Mouse (Mus musculus) embryo, embryonic 10.5 days (tissue): Measurements from ENCODE around the gene Zbed3.

Experiments
- DNase-seq: peaks from one replicate; pipeline ENCODE4 v3.0.0-alpha.2; 2015; ENCODE audit warnings: low spot score

Gene Zbed3

DNA sequence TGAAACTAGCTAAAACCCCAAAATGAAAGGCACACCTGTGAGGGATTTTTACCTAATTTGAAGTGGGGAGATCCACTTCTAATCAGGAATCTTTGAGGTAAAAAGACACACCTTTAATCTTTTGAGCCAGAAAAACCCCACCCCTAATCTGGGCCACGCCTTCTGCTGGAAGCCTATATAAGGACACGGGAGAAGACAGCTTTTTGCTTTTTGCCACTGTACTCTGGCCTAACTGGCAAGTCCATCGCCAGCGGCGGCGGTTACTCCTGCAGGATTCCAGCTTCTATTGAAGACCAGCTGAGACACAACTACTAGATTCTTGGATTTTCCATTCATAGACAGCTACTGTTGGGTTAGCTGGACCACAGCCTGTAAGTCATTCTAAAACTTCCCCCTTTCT is at the start of gene Zbed3:
TSS of gene Zbed3 (plus strand) at position 213 of the 400 bp plus-strand sequence.
- no peak for DNase-seq

DNA sequence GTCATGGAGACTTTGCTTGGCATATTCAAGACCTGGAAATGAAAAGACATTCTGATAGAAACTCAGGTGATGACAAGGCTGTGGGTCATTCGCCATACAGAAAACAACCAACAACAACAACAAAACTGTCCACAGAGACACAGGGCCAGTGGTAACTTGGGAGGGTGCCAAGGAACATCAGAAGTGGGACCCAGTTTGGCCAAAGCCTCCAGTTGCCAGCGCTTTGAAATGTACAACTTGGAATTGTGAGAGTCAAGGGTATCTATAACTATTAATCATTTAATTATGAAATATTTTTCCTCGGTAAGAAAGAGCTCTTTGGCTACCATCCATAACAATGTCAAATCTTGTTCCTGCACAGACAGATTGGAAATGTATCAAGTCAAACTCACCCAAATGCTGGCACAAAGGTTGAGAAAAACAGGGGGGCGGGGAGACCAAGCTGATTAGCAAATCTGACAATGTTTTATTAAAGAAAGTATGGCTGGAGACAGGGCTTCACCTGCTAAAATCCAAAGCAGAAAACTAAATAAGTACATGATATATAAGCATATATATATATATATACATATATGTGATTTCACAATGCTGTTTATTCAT is 44.9 kb upstream of the Zbed3 start:
- no peak for DNase-seq

DNA sequence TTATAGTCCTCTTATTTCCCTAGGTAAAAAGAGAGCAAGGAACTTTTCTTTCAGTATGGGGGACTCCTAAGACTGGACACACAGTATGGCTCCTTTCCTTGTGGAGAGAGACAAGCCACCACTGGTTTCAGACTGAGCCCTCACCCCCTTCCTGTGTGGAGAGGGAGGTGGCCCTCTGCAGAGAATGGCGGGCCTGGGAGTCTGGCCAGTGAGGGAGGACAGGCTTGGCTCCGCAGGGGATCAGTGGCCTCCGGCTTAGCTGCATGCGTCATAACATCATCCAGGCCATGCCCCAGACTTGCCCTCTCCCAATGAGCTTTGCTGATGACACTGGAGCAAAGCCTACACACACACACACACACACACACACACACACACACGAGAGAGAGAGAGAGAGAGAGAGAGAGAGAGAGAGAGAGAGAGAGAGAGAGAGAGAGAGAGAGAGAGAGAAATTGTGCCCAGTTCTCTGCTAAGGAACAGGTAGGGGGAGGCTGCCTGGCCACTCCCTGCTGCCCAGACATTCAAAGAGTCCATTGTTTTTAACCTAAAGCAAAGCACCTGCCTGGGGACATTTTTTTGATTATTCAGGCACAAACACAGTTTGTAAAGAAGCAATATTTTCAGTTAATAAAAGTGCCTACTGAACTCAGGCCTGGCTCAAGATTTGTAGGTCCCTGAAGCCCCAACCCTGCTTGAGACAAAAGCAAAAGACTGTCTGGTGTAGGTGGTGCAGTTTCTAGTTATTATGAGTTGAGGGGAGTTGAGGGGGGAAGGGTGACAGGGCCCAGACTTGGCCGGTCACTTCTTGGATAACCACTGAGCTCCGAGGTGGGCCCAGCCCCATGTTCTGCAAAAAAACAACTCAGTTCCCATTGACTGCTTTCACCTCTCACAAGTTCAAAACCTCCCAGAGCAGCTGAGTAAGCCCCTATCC is 41.4 kb upstream of the Zbed3 start:
- DNase-seq, result no peak

DNA sequence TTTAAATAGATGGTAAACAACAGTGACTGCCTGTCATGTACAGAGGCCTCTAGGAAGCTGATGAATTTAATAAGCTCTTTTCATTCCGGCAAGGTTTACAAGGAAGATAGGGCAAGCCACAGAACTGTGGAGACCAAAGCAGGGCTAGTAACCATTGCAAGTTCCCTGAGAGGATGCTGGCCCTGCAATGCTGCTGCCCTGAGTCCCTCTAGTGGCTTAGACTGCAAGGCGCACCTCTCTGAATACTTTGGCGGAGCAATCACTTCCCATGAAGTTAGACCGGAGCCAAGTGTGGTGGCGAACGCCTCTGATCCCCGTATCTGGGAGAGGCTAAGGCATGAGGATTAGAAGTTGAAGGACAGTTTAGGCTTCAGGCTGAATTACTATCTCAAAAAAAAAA is 36.4 kb upstream of the Zbed3 start:
- peak; percentile 87 for DNase-seq

DNA sequence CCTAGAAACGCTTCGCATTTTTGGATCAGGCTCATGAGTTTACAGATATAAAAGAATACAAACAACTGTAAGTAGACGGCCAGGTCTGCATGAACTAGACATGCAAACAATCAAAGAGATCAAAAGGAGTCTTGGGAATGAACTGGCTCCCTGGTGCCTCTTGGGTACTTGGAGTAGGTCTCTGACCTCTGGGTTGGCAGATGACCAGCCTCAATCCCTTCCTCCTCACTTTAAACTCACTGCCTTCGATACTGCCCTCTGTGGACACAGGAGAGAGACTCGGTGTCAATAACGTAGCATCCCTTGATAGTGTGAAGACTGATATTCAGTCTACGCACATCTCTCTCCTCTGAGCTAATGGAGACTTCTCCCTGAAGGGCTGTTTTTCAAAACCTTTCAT is 35.4 kb upstream of the Zbed3 start:
- DNase-seq, result no peak

DNA sequence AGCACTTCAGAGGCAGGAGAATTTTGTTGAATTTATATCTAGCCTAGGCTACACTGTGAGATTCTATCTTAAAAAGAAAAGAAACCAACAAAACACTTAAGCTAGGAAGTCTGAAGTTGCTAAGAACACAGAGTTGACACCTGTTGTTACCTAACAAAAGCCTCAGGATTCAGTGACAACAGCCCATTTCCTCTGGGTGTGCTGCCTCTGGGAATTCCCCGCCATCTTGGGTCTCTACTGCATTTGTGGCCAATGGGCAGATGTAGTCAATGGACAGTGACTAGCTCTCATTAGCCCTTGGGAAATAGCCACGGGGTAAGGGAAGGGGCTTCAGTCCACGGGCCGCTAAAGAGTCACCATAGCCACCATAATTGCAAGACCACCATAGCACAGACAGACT is 31.4 kb upstream of the Zbed3 start:
- no peak for DNase-seq

DNA sequence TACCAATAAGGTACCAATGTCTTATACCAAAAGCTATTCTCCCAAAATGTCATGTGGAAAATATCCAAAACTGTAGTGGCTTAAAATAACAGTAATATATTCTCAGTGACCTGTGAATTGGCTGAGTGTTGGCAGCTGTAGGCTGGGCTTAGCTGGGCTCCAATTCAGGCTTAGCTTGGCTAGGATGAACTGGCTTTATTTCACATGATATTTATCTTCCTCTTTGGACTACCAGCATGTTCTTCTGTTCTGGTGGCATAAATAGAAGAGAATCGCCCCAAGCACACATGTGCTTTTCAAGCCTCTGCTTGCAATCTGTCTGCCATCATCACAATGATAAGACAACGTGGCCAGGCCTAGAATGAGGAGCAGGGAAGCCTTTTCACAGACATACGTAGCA is 23.5 kb upstream of the Zbed3 start:
- DNase-seq, result no peak

DNA sequence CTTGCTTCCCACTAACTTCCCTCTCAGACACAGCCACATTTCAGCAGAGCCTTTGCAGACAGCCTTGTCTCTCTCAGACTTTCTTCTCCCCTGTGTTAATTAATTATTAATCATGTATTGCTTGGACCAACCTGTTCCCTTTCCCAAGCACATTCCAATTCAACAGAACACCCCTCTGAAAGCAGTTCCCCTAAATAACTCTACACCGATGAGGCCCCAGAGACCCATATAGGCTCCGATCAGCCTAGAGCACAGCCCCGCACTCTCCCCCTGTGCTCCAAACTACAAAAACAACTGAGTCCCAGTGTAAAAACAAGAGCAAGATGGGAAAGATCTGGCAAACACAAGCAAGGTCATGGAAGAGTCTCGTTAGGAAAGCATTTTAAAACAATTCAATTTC is 16.8 kb upstream of the Zbed3 start:
- no peak for DNase-seq

DNA sequence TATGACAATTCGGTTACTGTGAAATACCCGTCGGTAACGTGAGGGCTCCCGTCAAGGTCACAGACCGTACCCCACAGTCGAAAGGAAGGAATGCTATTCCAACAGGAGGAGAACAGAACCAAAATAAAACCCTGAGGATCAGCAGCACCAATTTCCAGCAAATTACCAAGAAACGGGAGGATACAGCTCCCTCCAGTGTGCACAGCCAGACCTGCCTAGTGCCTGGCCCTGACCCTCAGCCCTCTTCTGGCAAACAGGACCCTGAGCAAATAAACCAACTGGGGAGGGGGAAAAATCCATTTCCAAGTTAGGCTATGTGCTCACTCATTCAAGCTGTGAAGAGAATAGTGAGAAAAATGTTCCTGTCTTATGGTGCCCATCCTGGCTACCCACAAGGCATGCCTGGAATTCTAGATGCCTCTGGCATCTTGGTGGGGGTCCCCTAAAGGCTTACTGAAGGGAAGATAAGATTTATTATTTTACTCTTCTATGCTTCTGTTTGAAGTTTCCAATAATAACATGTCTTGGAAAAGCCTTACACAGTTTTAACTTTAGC is 16.2 kb upstream of the Zbed3 start:
- no peak for DNase-seq

DNA sequence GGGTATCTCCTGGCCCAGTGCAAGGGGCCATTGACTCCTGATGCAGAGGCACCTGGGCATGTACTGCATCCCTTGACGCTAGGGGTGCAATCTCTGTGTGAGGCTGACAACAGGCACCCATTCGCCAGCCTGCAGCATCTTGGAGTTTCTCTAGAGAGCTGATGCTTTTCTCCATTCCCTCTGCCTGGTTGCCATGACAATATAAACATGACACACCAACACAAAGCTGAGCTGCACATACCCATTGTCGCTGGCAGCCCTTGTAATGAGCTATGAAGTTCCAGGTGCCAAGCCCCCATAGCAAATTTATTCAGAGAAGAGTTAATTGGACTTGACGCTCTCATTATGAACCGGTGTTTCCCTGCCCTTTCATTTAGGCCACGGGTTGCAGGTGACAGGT is 11.4 kb upstream of the Zbed3 start:
- DNase-seq, result no peak

DNA sequence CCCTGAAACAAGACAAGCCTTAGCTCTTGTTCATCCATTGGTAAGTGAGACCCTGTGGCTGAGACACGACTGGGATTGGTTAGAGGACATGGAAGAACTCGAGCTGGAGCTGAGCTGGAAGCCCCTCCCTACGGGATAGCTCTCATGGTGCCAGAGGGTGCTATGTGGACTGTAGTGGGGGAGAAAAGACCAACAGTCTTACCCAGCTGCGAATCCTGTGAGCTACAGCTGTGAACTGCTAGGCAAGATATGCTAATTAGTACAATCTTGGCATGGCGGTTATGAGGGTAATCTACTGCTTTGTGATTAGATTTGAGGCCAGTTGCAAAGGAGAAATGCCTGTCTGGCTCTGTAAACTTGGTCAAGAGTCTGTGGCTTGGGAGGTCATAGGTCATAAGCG is 4.3 kb upstream of the Zbed3 start:
- no peak for DNase-seq

DNA sequence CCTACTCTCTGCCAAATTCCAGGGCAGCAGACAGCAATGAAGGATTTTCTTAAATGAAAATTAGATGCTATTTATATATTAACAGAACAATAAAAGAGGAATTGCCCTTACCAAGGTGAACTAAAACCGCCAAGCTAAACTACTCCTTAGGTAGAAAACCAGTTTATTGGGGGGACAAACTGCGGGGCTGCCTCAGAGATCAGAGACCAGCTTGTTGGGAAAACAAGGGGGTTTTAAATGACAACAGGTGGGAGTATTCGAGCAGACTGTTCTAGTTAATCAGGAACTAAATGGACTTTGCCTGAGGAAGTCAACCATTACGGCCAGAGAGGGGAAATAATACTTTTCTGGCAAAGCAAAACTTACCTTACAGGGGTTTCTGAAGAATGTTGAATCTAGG is 3.0 kb upstream of the Zbed3 start:
- no peak for DNase-seq

DNA sequence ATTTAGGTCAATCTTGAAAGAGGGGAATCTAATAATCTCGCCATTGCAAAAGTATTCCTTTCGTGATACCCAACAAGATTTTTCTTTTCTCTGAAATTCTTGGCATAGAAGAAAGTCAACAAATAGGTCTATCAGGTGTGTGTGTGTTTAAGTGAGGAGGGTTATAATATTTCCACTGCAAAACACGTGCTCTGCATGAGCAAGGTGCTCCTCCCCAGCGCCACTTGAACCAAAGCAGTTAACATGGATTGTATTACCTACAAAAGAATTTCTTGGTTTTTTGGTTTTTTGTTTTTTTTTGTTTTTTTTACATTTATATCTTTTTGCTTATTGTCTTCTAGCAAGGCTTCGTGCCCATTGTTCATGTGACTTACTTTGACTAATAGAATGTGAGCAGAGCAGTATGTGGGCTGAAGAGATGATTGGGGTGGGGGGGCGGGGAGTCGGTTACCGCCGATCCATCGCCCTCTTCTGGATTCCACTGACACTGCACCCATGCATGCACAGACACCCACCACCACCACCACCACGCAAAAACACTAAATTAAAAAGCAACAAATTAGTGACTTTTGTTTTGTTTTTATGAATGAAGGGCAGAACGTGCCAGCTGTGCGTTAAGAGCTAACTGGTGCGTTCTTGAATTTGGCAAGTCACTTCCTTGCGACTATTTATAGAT is 676 bp downstream of the Zbed3 start:
- peak; percentile 77 for DNase-seq

DNA sequence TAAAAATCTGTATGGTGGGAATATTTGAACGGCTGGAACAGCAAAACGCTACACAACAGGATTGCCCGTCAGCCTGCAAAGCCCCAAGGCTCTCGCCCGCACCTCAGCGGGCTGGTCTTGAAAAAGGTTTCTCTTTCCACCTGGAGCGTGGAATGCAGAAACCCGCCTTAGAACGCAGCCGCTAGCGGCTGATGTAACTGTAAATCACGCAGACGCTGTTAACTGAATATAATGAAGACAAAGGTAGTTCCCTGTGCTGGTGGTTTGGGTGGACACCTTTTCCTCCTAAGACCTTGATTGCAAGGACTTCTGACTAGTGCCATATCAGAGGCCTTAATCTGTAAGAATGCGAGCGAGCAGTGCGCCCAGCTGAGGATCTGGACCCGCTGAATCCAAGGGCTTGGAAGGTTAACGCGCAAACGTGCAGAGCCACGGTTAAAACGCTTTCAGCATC is 1.2 kb downstream of the Zbed3 start:
- DNase-seq, result no peak

DNA sequence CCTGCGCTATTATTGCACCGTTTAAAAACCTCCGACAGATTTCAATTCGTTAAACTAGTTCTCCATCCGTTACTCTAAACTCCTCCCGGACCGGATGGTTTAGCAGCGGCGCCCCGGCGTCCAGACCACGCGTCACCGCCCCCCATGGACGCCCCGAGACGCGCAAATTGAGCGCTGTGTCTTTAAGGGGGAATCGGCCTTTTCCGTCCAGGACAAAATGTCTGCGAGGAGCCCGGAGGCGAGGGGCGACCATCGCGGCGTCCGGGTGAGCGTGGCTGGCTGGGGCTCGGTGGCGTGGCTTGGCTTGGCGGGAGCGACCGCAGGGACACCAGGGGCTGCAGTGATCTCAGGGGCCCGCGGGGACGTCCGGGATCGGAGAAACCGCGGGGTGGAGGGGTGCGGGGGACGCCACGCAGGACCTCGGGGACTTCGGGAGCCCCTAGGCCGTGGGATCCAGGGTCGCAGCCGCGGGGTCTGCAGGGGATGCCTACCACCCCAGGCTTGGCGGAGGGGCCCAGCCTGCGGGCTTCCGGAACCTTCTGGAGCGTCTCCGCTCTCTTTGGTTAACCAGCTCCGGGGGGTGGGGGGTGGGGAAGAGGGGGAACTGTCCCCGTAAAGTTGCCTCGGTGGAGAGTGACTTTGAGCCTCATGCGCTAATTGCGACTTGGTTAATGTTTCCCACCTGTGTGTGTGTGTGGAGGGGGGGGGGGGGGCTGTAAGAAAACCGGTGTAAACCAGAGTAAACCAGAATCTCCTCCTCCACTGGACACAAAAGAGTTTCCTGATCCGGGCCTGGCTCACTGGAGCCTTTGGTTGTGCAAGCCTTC is 1.9 kb downstream of the Zbed3 start:
- peak; percentile 90 for DNase-seq

DNA sequence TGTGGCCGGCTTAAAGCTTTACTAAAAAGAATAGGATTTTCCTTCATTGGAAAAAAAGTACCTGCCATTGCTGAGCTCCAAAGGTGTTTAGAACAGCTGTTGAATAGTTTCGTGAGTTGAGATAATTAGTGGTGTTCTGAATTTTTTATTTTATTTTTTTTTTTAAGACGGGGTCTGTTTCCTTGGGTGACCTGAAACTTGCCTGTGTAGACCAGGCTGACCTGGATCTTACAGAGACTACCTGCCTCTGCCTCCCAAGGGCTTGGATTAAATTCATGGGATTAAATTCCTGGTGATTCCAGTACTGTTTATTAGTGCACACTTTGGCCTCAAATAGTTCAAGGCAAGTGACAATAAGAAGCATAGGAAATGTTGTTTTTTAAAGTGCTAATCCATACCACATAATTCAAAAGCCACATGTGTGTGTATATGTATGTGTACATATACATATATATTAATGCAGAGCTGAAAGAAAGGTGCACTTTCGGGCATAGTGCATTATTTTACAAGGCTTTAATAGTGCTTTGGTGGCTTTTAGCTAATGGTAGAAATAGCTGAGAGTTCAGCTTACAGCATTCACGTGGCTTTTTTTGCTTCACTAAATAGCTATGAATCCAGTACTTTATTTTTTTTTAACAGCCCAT is 2.6 kb downstream of the Zbed3 start:
- no peak for DNase-seq

DNA sequence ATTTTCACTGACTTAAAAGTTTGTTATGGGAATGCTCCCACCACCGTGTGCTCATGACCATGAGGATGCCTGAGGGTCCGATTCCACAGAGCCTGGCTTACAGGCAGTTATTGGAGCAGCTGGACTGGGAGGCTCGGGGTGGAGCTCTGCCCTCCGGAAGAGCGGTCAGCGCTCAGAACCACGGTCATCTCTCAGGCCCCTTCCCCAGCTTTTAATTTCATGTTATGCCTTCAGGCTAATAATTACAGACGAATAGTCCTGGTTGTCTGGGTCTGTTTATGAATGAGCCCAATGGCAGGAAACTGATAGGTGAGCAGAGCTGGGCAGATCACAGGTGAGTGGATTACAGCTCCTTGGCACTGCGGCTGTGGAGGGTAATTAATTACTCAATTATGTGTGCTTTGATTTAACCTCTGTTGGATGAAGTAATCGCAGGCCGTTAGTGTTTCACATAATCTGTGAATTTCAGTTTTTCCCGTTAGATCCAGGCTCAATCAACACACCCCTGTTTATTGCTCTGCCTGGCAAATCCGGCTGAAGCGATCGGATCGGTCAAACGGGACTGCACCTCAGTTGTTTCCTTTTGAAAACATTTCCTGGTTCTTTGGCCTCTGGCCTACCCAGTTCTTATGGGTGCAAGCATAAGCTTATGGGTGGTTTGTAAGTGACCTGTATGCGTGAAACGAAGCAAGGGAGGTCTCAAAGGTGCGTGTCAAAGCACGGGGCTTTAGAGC is 3.4 kb downstream of the Zbed3 start:
- peak; percentile 85 for DNase-seq

DNA sequence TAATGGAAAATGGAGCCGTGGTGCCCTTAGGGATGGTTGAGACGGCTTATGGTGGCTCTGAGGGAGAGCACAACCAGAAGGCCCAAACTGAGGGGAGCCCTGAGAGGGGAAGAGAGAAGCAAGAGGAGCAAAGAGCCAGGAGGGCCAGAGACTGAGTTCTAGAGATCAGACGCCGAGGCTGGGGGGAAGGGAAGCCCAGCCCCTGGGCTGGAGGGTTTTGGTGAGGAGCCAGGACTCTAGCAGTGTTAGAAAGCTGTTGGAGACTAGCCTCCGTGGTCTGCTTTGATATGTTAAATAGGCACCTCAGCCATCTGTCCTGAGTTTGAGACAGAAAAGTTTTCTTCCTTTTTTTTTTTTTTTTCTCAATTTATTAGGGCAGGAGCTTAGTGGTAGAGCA is 3.9 kb downstream of the Zbed3 start:
- peak; percentile 58 for DNase-seq

DNA sequence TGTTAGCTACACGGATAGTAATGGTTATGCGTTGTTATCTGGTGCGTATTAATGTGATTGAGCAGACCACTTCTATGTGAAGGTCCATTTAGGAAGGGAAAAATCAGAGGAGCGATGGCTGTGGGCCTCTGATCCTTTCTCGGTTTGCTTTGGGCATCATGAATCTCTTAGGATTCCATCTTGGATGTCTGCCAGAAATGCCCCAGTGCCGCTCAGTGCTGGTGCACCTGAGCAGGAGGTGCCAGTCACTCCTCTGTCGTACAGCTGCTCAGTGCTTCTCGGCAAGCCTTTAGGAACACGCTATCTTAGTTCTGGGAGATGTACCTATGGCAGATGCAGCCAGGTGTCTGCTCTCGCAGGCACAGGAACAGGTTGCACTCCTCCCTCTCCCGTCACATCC is 5.4 kb downstream of the Zbed3 start:
- DNase-seq, result no peak

DNA sequence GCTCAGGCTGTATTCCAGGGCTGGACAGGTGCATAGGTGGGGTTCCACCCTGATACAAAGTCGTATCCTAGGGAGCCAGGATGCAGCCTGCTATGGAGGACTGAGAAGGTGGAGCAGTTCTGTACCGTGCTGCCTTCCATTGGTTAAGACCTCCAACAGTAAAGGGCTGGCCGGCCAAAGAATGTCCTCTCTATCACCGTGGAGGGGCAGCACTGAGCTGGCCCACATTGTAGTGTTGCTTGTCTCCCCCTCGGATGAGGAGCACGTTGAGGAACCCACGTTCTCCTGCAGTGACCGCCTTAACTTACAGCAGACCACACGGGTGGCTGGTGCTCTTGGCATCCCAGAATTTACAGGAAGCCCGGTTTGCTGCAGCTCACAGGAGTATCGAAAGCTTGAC is 7.1 kb downstream of the Zbed3 start:
- peak; percentile 12 for DNase-seq
